Mouse (Mus musculus) lung, adult 18-20 months (tissue): ENCODE measurements at regions not wholly inside any gene's neighbourhood (a gene's known extent, or its start where the extent isn't known, plus 50 kb on each side); places are given as distances from the start of the nearest gene placed in this dataset.

Experiments
- DNase-seq, 2 experiments: peaks; one replicate each; pipeline ENCODE4 v3.0.0; 2022; ENCODE audit warnings: mixed read lengths in 2 of 2

- DNase-seq = peak; percentile 41 to 61
Observed at GRCm38 (mm10) chr3:121104571-121105407, 66.7 kb downstream of the Rwdd3 start.

- no peak for DNase-seq
Observed at GRCm38 (mm10) chr3:121102871-121103270, 68.6 kb downstream of the Rwdd3 start.

DNA sequence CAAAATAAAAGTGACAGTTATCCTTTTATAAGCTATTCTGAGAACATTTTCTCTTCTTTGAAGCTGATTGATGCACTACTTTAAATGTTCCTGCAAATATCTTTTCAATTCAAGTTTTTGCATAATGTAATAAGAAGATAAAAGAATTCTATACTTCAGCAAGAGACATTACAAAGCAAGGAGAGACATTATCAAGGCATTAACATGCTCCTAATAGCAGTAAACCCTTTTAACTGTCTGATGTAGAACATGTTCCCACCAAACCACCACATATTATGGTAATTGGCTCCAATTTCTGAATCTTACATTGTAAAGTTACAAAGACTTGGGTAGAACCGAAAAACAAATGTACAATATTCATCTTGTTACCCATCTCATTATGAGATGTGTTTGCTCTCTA lies 69.4 kb downstream of the Rwdd3 start:
- DNase-seq = no peak

GRCm38 (mm10) chr3:121100211-121100860 lies 71.2 kb downstream of the Rwdd3 start:
- no peak for DNase-seq

DNA sequence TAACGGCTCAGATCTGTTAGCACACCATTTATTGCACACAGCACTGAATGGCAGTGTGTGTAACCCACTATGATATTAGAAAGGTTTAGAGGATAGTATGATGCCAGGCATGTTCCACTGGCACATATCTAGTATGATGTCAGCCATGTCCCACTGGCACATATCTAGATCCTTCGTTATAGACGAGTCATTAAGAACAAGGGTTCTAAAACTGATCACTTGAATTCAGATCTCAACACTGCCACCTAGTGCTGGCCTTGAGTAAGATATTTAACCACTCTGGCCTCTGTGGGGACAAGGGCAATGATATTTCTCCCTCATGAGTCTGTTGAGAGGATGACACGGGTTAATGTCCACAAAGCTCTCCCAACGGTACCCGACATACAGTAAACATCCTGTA lies 78.0 kb downstream of the Rwdd3 start:
- peak in 1 of 2 experiments; percentile 3 for DNase-seq

- DNase-seq = no peak
Observed at GRCm38 (mm10) chr3:121088724-121089123, 82.8 kb downstream of the Rwdd3 start.

GRCm38 (mm10) chr3:121068676-121069075 lies 102.8 kb downstream of the Rwdd3 start:
- no peak for DNase-seq

- no peak for DNase-seq
Observed at GRCm38 (mm10) chr3:121035904-121036549, 135.5 kb downstream of the Rwdd3 start.

GRCm38 (mm10) chr3:121025546-121026157 lies 145.8 kb downstream of the Rwdd3 start:
- no peak for DNase-seq

- no peak for DNase-seq
Observed at GRCm38 (mm10) chr3:121024810-121025209, 146.7 kb downstream of the Rwdd3 start.

- DNase-seq = no peak
Observed at GRCm38 (mm10) chr3:121021126-121021848, 150.2 kb downstream of the Rwdd3 start.

DNA sequence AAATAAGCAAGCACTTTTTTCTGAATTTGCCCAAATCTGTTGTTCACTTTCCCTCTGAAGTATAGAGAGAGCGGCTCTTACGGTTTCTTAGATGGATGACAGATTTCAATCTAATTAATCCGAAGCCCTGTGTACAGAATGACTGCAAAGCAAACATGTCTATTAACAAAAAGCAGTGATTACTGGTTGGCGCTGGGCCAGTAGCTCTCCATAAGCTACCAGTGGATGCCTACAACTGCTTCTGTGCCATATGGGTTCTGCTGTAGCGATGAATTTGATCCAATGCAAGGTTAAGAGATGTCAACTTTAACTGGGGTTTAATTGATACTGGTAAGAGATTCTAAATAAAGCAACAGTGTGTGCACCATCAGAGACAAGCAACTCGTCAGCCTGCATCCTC lies 162.3 kb downstream of the Rwdd3 start:
- DNase-seq = no peak

DNA sequence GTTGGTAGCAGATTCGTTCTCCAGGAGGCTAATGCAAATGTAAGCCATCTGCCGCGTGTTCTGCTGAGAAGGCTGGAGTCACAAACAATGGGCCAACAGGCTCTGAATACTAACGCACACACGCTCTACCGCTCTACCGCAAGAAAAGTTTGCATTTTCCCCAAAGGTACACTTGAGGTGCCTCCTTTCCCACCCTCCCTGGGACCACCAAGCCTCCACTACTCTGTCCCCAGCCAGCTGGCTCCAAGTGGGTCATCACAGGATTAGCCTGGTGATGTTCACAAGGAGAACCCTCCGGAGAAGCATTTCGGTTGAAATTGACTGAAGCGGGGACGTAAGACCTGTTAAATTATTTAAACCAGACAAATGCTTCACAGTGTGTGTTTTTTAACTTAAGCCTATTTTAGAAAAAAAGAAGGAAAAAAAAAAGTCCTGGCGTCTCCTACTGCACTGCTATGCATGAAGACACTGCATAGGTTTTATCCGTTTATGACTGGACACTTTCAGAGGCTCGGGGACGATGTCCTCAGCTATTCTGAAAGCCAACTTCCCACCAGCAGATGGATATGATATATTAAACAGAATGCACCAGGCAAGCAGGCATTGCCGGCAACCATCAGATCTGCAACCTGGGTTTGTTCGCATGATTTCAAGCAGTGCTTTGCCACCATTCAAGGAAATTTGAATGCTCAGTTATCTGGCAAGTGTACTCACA lies 187.8 kb downstream of the Rwdd3 start:
- DNase-seq = no peak

GRCm38 (mm10) chr3:120982795-120983555 lies 188.5 kb downstream of the Rwdd3 start:
- no peak for DNase-seq

- no peak for DNase-seq
Observed at GRCm38 (mm10) chr3:120982218-120982617, 189.3 kb downstream of the Rwdd3 start.

DNA sequence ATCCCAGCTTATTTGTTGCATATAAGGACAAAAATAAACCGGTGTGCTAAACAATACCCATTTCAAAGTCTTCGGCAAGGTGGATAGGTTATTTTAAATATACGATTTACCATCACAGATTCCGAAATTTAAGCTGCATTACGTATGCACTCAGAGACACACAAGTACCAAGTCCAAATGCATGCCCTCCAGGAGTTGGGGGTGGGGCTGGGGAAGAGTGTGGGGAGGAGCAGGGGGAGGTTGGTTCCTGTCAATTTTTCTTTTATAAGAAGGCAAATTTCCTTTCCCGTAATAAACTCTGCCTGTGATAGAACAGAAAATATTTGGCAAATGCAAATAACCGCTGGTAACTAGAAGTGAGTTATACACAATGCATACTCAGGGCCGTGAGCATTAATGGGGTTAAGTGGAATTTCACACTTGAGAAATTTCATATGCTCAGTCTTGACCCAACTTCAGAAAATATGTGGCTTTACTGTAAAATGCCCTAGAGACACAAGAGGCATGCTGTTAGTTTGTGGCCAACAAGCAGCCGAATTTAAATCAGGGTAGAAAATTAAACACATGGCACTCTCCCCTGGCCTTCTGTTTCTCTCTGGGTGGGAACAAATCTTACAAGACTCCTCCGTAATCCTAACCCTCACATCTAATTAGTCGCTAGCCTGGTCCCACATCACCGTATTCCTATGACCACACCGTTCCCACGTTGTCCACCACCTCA lies 200.6 kb downstream of the Rwdd3 start:
- no peak for DNase-seq

GRCm38 (mm10) chr3:120946906-120947305 lies 224.6 kb downstream of the Rwdd3 start:
- no peak for DNase-seq

DNA sequence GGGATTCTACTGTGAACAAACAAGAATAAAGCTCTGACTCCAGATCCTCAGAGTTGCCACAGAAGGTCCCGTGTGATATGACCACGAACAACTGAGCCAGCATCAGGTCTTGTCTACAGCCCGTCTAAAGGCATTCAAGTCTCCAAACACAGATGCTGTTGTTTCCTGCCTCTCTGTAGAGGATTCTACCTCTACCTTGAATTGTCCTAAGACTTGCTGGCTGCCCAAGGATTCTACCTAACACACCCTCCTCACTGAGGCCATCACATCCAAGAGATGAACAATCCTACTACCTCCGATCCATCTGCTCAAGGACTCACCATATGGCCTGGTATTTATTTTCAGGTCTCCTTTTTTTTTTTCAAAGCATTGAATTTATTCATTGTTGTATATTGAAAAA lies 237.1 kb downstream of the Rwdd3 start:
- DNase-seq = no peak

GRCm38 (mm10) chr3:120920351-120920750 lies 251.1 kb downstream of the Rwdd3 start:
- no peak for DNase-seq

- no peak for DNase-seq
Observed at GRCm38 (mm10) chr3:120898931-120899330, 272.6 kb downstream of the Rwdd3 start.
